Mouse (Mus musculus) limb, embryonic 10.5 days (tissue): ENCODE data around the gene Olfr142. TPM values are rescaled to one million over a fixed set of nuclear protein-coding genes. Genes with fewer than 3 reads are reported as not detected.
"Not testable (repeated sequence)": the region's sequence is repeated elsewhere in the genome, so short reads cannot be mapped to it uniquely, and the experiment has no call there.

Experiments
- DNase-seq: peaks from one replicate; pipeline ENCODE4 v3.0.0-alpha.2; 2017; ENCODE audit warnings: low spot score
- H3K27ac ChIP-seq: fragments of 300-500 bp; sonication (generic); 2 replicates; pipeline ENCODE4 v1.5.1; 2016; ENCODE audit warnings: mild to moderate bottlenecking
- H3K27me3 ChIP-seq: fragments of 300-500 bp; sonication (generic); 2 replicates; pipeline ENCODE4 v1.6.1; 2016; ENCODE audit warnings: low read depth, mild to moderate bottlenecking; ENCODE audit not compliant: poor library complexity, severe bottlenecking
- H3K36me3 ChIP-seq: fragments of 300-500 bp; sonication (generic); 2 replicates; pipeline ENCODE4 v1.6.1; 2016; ENCODE audit warnings: mild to moderate bottlenecking, moderate library complexity
- H3K4me1 ChIP-seq: fragments of 300-500 bp; sonication (generic); 2 replicates; pipeline ENCODE4 v1.6.1; 2016
- H3K4me3 ChIP-seq: fragments of 300-500 bp; sonication (generic); 2 replicates; pipeline ENCODE4 v1.5.1; 2016; ENCODE audit warnings: mild to moderate bottlenecking, moderate library complexity
- H3K9me3 ChIP-seq: fragments of 300-500 bp; sonication (generic); replicated peaks from 2 replicates; pipeline ENCODE4 v1.6.1; 2016; ENCODE audit warnings: mild to moderate bottlenecking
- WGBS: fragments of 180-500 bp; shearing (Covaris S2); methylation state at CpG from one replicate; pipeline ENCODE4 v1.1.7; 2016; 5-methylcytosine and 5-hydroxymethylcytosine counted together
- polyA plus RNA-seq: library from polyadenylated mRNA; unstranded; fragments of >200 nt; fragmentation: Nextera tagmentation; extraction: Ambion mirVana; gene quantifications from 2 replicates; pipeline ENCODE4 v1.2.1, GENCODE M21; 2016

Gene Olfr142
- not detected in 2 replicates for polyA plus RNA-seq

DNA sequence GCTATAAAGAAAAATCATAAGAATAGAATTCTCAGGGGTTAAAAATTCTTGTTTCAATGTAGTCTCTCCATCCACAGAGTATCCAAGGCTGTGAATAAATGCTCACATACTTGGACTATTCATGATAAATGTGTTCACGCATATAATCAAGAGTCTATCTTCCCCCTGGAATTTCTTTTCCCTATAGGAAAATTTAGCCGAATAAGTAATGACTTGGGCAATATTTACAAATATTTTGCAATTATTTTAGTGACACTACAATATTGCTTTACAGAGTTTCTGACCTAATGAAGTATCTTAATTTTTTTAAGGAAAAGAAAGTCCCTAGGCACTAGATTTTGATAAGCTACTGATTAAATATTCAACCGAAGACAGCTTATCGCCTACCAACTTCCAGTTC is at the start of gene Olfr142:
Gene Olfr142, minus strand, starts transcription at position 101 of the 400 bp plus-strand sequence.
- H3K27me3 ChIP-seq: no peaks in the 10 kb centered on the region
- 95% methylated on average over 4 of the region's 4 CpGs for WGBS
- H3K36me3 ChIP-seq: no peaks in the 10 kb centered on the region
- no peaks in the 10 kb centered on the region for H3K9me3 ChIP-seq
- H3K4me1 ChIP-seq: no peaks in the 10 kb centered on the region
- no peak within 1 kb of the TSS for H3K4me3 ChIP-seq
- H3K27ac ChIP-seq: no peak within 1 kb of the TSS
- DNase-seq: no peak

DNA sequence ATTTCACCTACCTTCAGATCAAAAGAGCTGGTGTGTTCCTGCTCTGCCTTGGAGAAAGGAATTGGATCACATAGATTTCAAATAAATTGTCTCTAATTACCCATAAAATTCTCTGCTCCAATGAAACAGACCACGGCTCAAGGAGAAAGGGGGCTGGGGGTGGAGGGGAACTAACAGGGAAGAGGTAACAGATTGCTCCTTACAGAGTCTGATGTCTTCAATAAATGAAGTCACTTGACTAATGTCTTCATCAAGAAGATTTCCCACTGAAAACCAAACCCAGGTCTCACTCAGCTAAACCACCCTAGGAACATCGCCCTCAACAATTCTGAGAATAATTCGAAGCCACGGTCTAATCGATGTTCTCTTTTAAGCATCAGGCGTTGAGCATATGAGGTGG is 35.3 kb upstream of the Olfr142 start, which contains the start of gene Olfr1272:
Gene Olfr1272, minus strand, starts transcription at position 101 of the 400 bp plus-strand sequence.
- DNase-seq: no peak
- WGBS: 94% methylated on average over 6 of the region's 6 CpGs
- no peak within 1 kb of the TSS for H3K4me3 ChIP-seq
- no peaks in the 10 kb centered on the region for H3K9me3 ChIP-seq
- no peaks in the 10 kb centered on the region for H3K27me3 ChIP-seq
- H3K4me1 ChIP-seq: no peaks in the 10 kb centered on the region
- H3K27ac ChIP-seq: no peak within 1 kb of the TSS
- no peaks in the 10 kb centered on the region for H3K36me3 ChIP-seq

DNA sequence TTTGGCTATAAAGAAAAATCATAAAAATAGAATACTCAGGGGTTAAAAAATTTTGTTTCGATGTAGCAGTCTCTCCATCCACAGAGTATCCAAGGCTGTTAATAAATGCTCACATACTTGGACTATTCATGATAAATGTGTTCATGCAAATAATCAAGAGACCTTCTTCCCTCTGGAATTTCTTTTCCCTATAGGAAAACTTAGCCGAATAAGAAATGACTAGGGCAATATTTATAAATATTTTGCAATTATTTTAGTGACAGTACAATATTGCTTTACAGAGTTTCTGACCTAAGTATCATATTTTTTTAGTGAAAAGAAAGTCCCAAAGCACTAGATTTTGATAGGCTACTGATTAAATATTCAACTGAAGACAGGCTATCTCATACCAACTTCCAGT is 13.5 kb upstream of the Olfr142 start, which contains the start of gene Olfr1271:
Gene Olfr1271, minus strand, starts transcription at position 101 of the 400 bp plus-strand sequence.
- no peak for DNase-seq
- Histone ChIP-seq H3K36me3 (no peaks in the 10 kb centered on the region), H3K27me3 (no peaks in the 10 kb centered on the region), H3K9me3 (no peaks in the 10 kb centered on the region), H3K4me1 (no peaks in the 10 kb centered on the region), H3K27ac (no peak within 1 kb of the TSS), H3K4me3 (no peak within 1 kb of the TSS)
- 99% methylated on average over 2 of the region's 2 CpGs for WGBS

DNA sequence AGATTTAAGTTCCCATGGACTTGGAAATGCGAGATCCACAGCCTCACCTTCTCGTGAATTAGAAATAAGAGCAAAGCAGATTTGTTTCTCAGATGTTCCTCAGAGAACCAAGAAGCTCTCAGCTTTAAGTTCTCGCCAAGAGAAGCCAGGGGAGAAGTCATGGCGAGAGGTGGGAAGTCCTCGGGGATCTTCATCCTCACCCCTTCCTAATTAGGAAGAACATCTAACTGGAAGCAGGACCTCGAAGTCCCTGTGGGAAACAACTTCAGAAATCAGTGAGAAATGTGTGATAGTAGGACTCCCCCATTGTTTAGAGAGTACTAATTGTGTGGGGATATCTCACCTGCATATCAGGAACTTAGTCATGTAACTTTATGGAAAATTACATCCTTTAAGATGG is 33.0 kb downstream of the Olfr142 start, which contains the start of gene Olfr1506:
Gene Olfr1506, minus strand, starts transcription at position 101 of the 400 bp plus-strand sequence.
- not testable (repeated sequence) for DNase-seq, H3K4me3 ChIP-seq, H3K27me3 ChIP-seq, H3K9me3 ChIP-seq, H3K4me1 ChIP-seq, H3K27ac ChIP-seq, H3K36me3 ChIP-seq
- no CpG with 5 or more reads among the region's 6 CpGs for WGBS

Other genes with a start within 250 kb of the Olfr142 start
- gene Olfr1263, start 245.5 kb downstream of the Olfr142 start, polyA plus RNA-seq: not detected in 2 replicates
- gene Olfr1264, start 232.0 kb downstream of the Olfr142 start, polyA plus RNA-seq: not detected in 2 replicates
- not detected in 2 replicates for gene Olfr1265, start 222.3 kb downstream of the Olfr142 start, polyA plus RNA-seq
- not detected in 2 replicates for gene Olfr140, start 194.0 kb downstream of the Olfr142 start, polyA plus RNA-seq
- gene Olfr1269, start 136.2 kb downstream of the Olfr142 start, polyA plus RNA-seq: not detected in 2 replicates
- gene Olfr32, start 115.3 kb downstream of the Olfr142 start, polyA plus RNA-seq: not detected in 2 replicates
- not detected in 2 replicates for gene Olfr1270, start 104.5 kb downstream of the Olfr142 start, polyA plus RNA-seq
- 0.09 TPM in 1 of 2 replicates, not detected in the other for gene Olfr1506, start 33.1 kb downstream of the Olfr142 start, polyA plus RNA-seq
- gene Olfr1271, start 13.4 kb upstream of the Olfr142 start, polyA plus RNA-seq: not detected in 2 replicates
- gene Olfr1272, start 35.2 kb upstream of the Olfr142 start, polyA plus RNA-seq: not detected in 2 replicates
- gene Gm13769, start 64.6 kb upstream of the Olfr142 start, polyA plus RNA-seq: not detected in 2 replicates
- not detected in 2 replicates for gene Olfr1274-ps, start 141.1 kb upstream of the Olfr142 start, polyA plus RNA-seq